Mouse (Mus musculus): ENCODE measurements around the gene Aaed1.

Aaed1 gene

GRCm38 (mm10) chr13:64253697-64254096 lies 58.8 kb downstream of the Aaed1 start:
- in situ Hi-C loops (cut with MseI, MboI): loop anchor here (5.0 kb wide), 1 partner anchor 54 kb away; no protein-coding TSS in a partner anchor

GRCm38 (mm10) chr13:64252147-64252546 lies 60.4 kb downstream of the Aaed1 start:
- in situ Hi-C loops (cut with MseI, MboI): loop anchor here (5.0 kb wide), 1 partner anchor 55 kb away; no protein-coding TSS in a partner anchor

GRCm38 (mm10) chr13:64250363-64250762 lies 62.1 kb downstream of the Aaed1 start:
- in situ Hi-C loops (cut with MseI, MboI): loop anchor here (5.0 kb wide), 1 partner anchor 57 kb away; no protein-coding TSS in a partner anchor

GRCm38 (mm10) chr13:64248775-64249524 lies 63.6 kb downstream of the Aaed1 start:
- in situ Hi-C loops (cut with MseI, MboI): no loop called here

GRCm38 (mm10) chr13:64248161-64248774 lies 64.2 kb downstream of the Aaed1 start:
- in situ Hi-C loops (cut with MseI, MboI): no loop called here

- in situ Hi-C loops (cut with MseI, MboI): no loop called here
Observed at GRCm38 (mm10) chr13:64246106-64246505, 66.4 kb downstream of the Aaed1 start.

- in situ Hi-C loops (cut with MseI, MboI): no loop called here
Observed at GRCm38 (mm10) chr13:64244685-64245261, 67.7 kb downstream of the Aaed1 start.

- in situ Hi-C loops (cut with MseI, MboI): no loop called here
Observed at GRCm38 (mm10) chr13:64242721-64243120, 69.8 kb downstream of the Aaed1 start.

DNA sequence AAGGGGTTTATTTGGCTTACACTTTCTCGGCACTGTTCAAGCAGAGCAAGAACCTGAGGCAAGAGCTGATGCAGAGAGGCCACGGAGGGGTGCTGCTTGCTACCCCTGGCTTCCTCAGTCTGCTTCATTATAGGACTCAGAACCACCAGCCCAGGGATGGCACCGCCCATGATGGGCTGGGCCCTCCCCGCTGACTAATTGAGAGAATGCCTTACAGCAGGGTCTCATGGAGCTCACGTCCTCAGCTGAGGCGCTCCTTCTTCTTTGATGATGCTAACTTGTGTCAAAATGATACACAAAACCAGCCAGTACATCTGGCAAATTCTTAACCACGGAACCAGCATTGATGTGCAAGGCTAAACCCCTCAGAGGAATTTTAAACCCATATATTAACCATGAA lies 71.9 kb downstream of the Aaed1 start:
- in situ Hi-C loops (cut with MseI, MboI): no loop called here

DNA sequence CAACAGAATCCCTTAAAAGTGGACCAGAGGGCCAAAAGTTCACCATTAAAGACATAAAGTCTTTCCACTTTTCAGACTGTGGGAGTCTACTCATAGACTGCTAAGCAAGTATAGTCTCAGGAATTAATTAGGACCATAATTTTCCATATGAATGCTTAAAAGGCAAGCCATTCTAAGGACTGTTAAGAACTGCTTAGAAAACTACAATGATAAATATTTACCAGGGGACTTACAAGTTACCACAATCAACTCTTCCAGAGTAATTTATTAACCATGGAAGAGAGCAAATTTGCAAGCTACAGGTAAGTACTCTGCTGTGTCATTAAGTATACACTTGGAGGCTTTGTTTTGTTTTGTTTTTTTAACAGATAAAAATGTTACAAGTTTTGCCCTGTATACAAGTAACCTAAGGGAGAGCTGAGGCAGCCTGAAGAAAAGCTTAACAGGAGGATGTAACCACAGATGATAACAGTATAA lies 74.8 kb downstream of the Aaed1 start:
- in situ Hi-C loops (cut with MseI, MboI): no loop called here

DNA sequence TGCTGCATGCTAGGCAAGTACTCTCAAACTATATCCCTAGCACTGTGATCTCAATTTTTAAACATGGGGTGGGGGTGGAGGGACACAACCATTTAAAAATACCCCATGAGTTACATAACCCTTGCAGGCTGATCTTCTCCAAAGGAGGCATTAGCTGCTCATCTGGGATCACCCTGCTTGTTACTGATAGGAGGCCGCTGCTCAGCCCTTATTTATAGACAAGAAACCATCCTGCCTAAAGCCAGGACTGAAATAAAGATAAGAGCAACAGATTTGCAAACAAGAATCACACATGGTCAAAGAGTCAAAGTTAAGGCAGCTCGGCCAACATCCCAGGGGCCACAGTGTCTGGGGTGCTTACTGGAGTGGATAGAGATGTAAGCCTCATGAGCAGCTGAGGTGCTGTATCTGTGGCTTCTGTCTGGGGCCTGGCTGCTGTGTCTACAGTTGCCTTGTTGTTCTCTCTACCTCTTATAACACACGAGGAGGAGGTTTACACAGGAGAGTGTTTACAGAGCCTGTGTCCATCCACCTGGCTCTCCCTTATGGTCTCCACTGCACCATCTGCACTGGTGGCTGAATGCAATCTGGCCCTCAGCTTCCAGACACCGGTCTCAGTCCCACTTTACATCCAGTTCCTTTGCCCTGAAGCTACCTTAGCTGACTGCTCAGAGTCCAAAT lies 75.4 kb downstream of the Aaed1 start:
- in situ Hi-C loops (cut with MseI, MboI): no loop called here

GRCm38 (mm10) chr13:64235777-64236176 lies 76.7 kb downstream of the Aaed1 start:
- in situ Hi-C loops (cut with MseI, MboI): no loop called here

DNA sequence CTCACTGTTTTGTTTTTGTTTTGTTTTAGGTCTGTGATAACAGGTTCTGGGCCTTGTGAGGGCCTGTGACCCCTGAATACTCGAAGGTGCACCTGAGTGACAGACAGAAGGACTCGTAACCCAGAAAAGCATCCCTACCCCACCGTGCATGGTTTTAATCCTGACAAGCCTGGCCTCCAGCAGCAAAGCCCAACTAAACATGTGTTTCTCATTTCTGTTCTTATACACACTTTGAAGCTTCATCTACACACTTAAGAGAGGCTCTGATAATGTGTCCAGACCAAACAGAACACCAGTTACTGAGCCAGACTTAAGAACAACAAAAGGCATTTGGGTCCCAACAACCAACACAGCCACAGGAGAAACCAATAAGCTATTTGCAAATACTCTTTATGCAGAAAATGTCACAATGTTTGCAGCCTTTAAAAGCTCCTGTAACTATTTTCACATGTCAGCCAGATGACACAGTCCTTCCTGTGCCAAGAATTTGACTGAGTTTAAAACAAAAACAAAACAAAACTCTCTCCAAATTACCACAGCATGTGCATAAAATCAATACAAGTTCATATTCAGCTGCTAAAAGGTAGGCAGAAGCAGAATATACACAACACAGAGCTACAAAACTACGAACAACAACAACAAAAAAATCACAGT lies 77.3 kb downstream of the Aaed1 start:
- in situ Hi-C loops (cut with MseI, MboI): no loop called here

GRCm38 (mm10) chr13:64233139-64233538 lies 79.4 kb downstream of the Aaed1 start:
- in situ Hi-C loops (cut with MseI, MboI): no loop called here

GRCm38 (mm10) chr13:64226725-64227124 lies 85.8 kb downstream of the Aaed1 start:
- in situ Hi-C loops (cut with MseI, MboI): no loop called here

DNA sequence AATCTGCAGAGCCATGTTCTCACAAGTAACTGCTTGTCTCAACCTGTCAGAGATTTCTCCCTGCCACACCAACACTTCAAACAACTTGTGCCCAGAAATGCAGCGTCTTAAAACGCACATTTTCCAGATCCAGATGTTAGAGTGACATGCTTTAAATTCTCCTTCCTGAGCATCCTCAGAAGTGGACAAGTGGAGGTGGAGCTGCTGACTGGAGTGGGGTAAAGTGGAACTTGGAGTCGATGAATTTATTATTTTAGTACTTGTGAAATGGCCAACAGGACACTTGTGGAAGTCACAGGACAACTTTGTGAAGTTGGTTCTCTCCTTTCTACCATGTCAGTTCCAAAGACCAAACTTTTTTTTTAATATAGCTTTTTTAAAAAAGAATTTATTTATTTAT lies 86.8 kb downstream of the Aaed1 start:
- in situ Hi-C loops (cut with MseI, MboI): no loop called here
